8 mouse cellular contexts compared by ENCODE assay signal in genomic region chr9:101251644-101252337, GRCm38 (mm10). TPM values are rescaled to one million over a fixed set of nuclear protein-coding genes. Genes with fewer than 3 reads are reported as not detected.
A peak's percentile ranks its signal among the peaks of the same experiment; 100 is the strongest.
DNase-seq lines count a peak whose midpoint lies in the region; ATAC-seq lines count a peak whose summit lies in the region.

Gene Ppp2r3a (minus strand): TSS chr9:101251795.

- ATAC-seq in embryonic facial prominence, embryonic 11.5 days (replicated peaks; ENCODE audit: insufficient number of reproducible peaks, low FRiP score, low TSS enrichment, low read depth): peak; percentile 94
- peak; percentile 96 for ATAC-seq in midbrain, embryonic 11.5 days (ENCODE audit: low FRiP score)

- no peaks in the 10 kb centered on the region for H3K36me3 ChIP-seq in embryonic facial prominence, embryonic 11.5 days (replicated peaks; ENCODE audit: control insufficient read depth, insufficient read depth, low read depth, low read length)
- no peaks in the 10 kb centered on the region for H3K36me3 ChIP-seq in midbrain, embryonic 11.5 days (ENCODE audit: control insufficient read depth, insufficient read depth, low read length)

- H3K9ac ChIP-seq in embryonic facial prominence, embryonic 11.5 days (replicated peaks; ENCODE audit: low read length): peak within 1 kb of the TSS; percentile 79
- peak within 1 kb of the TSS; percentile 81 for H3K9ac ChIP-seq in midbrain, embryonic 11.5 days (ENCODE audit: low read length)

- H3K9me3 ChIP-seq in embryonic facial prominence, embryonic 11.5 days (replicated peaks; ENCODE audit: control insufficient read depth, low read length): no peaks in the 10 kb centered on the region
- H3K9me3 ChIP-seq in midbrain, embryonic 11.5 days (ENCODE audit: control insufficient read depth, low read length): no peaks in the 10 kb centered on the region

- no peaks in the 10 kb centered on the region; the same call in 1 of the 2 replicates for H3K4me1 ChIP-seq in embryonic facial prominence, embryonic 11.5 days (ENCODE audit: control insufficient read depth, insufficient read depth, low read length)
- H3K4me1 ChIP-seq in midbrain, embryonic 11.5 days (ENCODE audit: control insufficient read depth, insufficient read depth, low read length): peaks cover 11% of the 10 kb centered on the region

- DNase-seq in adrenal gland, postnatal 25 days: peak; percentile 100
- peak; percentile 95 for DNase-seq in embryonic facial prominence, embryonic 11.5 days (ENCODE audit: low spot score)
- DNase-seq in heart, adult 11 months: peak; percentile 99
- DNase-seq in kidney, adult 11 months: peak; percentile 95
- DNase-seq in left cerebral cortex, postnatal 4 days: peak; percentile 99
- peak; percentile 100 for DNase-seq in midbrain, embryonic 11.5 days (ENCODE audit: low spot score, missing footprints)
- peak; percentile 97 for DNase-seq in right cerebral cortex, postnatal 4 days
- peak; percentile 98 for DNase-seq in yolk sac, embryonic 10.5 days (ENCODE audit: low spot score)

- peak within 1 kb of the TSS; percentile 56 for H3K4me2 ChIP-seq in embryonic facial prominence, embryonic 11.5 days (ENCODE audit: low read depth, low read length)
- peak within 1 kb of the TSS; percentile 75 for H3K4me2 ChIP-seq in midbrain, embryonic 11.5 days

- WGBS in embryonic facial prominence, embryonic 11.5 days: 3% methylated on average over 29 of the region's 50 CpGs
- WGBS in midbrain, embryonic 11.5 days: 3% methylated on average over 31 of the region's 50 CpGs

- H3K4me3 ChIP-seq in embryonic facial prominence, embryonic 11.5 days (ENCODE audit: low read depth, low read length): peak within 1 kb of the TSS; percentile 77
- peak within 1 kb of the TSS; percentile 75 for H3K4me3 ChIP-seq in midbrain, embryonic 11.5 days (ENCODE audit: low read depth, low read length)

- H3K27ac ChIP-seq in embryonic facial prominence, embryonic 11.5 days (replicated peaks; ENCODE audit: low read depth, low read length): peak within 1 kb of the TSS; percentile 94
- H3K27ac ChIP-seq in midbrain, embryonic 11.5 days (ENCODE audit: low read depth, low read length): peak within 1 kb of the TSS; percentile 90

- intact Hi-C loops in left cerebral cortex, postnatal 4 days (cut with DNase I): no loop called here

- H3K27me3 ChIP-seq in embryonic facial prominence, embryonic 11.5 days (ENCODE audit: control insufficient read depth, insufficient read depth, low read length): no peaks in the 10 kb centered on the region
- H3K27me3 ChIP-seq in midbrain, embryonic 11.5 days (ENCODE audit: control insufficient read depth, insufficient read depth, low read length): no peaks in the 10 kb centered on the region

RNA-seq across cellular contexts. Expression of gene Ppp2r3a, which starts in this region (rescaled TPM):
- total RNA-seq in adrenal gland, postnatal 25 days (2021): 27.7 and 30.5 TPM in 2 replicates
- polyA plus RNA-seq in embryonic facial prominence, embryonic 11.5 days (2014; fragmentation: Nextera tagmentation; extraction: Ambion mirVana): 14.8 and 17.3 TPM in 2 replicates
- 10 to 100 TPM; 49.8 to 52.4 TPM for total RNA-seq in left cerebral cortex, postnatal 4 days (2021)
- polyA plus RNA-seq in midbrain, embryonic 11.5 days (2014; fragmentation: Nextera tagmentation; extraction: Ambion mirVana): 14.6 and 15.7 TPM in 2 replicates

Comparison
In these comparisons a context has a peak if more than half of its experiments do, and no peak if none do; other contexts are left out.
1. Peak in every context shown above with its lines: DNase-seq, ATAC-seq, H3K4me3 ChIP-seq and H3K27ac ChIP-seq.